Mouse (Mus musculus) bone marrow macrophage, adult 2 months (primary cell): ENCODE results near the gene Slc25a28. TPM values are rescaled to one million over a fixed set of nuclear protein-coding genes. Genes with fewer than 3 reads are reported as not detected.
A peak's percentile ranks its signal among the peaks of the same experiment; 100 is the strongest.

Source experiments
- H3K27ac ChIP-seq: 2 replicates; pipeline ENCODE4 v1.5.1; 2012; ENCODE audit warnings: low read depth, low read length; ENCODE audit not compliant: insufficient read depth
- H3K4me1 ChIP-seq: 2 replicates; pipeline ENCODE4 v1.6.1; 2012; ENCODE audit warnings: low read length; ENCODE audit not compliant: control insufficient read depth, insufficient read depth
- H3K4me3 ChIP-seq: 2 replicates; pipeline ENCODE4 v1.5.1; 2012; ENCODE audit warnings: mild to moderate bottlenecking, low read length, moderate library complexity; ENCODE audit not compliant: insufficient read depth
- CTCF ChIP-seq: IDR thresholded peaks from 2 replicates; pipeline ENCODE4 v1.5.1; 2012; ENCODE audit warnings: low read depth, mild to moderate bottlenecking, low read length, moderate library complexity
- POLR2A ChIP-seq: IDR thresholded peaks from 2 replicates; pipeline ENCODE4 v1.6.1; 2012; ENCODE audit warnings: mild to moderate bottlenecking, low read depth, low read length, borderline replicate concordance
- polyA plus RNA-seq: library from polyadenylated mRNA; stranded (reverse); fragments of >200 nt; gene quantifications from 2 replicates; pipeline ENCODE4 v1.2.4, GENCODE M21; 2012; ENCODE audit not compliant: missing spikeins, insufficient read depth, insufficient read length

Slc25a28 gene
- polyA plus RNA-seq, 1 experiment: 40.1 TPM

- Histone ChIP-seq H3K27ac (no peak overlapping the region), H3K4me1 (peaks cover 8% of the 10 kb centered on the region), H3K4me3 (no peak overlapping the region)
- TF ChIP-seq CTCF (no peak), POLR2A (no peak)
Observed at GRCm38 (mm10) chr19:43704787-43705497, 30.3 kb upstream of the Slc25a28 start.

DNA sequence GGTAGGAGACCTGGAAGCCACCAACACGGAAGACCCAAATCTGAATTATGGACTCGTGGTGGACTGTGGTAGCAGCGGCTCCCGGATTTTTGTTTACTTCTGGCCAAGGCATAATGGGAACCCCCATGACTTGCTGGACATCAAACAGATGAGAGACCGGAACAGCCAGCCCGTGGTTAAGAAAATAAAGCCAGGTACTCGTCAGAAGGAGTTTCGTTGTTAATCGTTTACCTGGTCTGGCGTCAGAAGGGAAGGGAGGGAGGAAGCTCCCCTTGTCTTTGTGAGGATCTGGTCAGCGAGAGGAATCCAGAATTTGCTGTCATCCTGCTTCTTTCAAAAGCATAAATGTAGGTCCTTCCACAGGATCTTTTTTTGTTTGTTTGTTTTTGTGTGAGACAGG is 29.5 kb upstream of the Slc25a28 start:
- Histone ChIP-seq H3K4me3 (no peak overlapping the region), H3K27ac (no peak overlapping the region), H3K4me1 (peaks cover 3% of the 10 kb centered on the region)
- TF ChIP-seq CTCF (no peak), POLR2A (no peak)

DNA sequence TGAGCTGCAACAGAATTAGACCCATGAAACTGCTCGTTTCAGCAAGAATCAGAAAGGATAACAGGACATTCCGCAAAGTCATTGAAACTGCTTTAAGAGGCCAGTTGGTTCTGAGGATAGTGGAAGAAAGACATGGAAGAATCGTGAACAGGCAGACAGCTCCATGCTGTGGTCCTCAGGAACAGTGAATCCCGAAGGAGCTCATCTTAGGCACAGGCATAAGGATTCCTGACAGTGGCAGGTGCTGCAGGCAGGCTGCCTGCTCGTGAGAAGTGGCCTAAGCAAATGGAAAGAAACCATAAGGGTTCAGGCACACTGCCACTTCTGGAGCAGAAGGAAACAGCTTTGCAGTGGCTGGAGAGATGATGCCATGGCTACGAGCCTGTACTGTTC is 25.1 kb upstream of the Slc25a28 start:
- Histone ChIP-seq H3K27ac (no peak overlapping the region), H3K4me1 (peaks cover 15% of the 10 kb centered on the region), H3K4me3 (no peak overlapping the region)
- TF ChIP-seq POLR2A (no peak), CTCF (no peak)

GRCm38 (mm10) chr19:43699021-43699762 is 24.5 kb upstream of the Slc25a28 start:
- Histone ChIP-seq H3K4me1 (peaks cover 15% of the 10 kb centered on the region), H3K4me3 (no peak overlapping the region), H3K27ac (no peak overlapping the region)
- TF ChIP-seq POLR2A: no peak
- TF ChIP-seq CTCF: no peak

DNA sequence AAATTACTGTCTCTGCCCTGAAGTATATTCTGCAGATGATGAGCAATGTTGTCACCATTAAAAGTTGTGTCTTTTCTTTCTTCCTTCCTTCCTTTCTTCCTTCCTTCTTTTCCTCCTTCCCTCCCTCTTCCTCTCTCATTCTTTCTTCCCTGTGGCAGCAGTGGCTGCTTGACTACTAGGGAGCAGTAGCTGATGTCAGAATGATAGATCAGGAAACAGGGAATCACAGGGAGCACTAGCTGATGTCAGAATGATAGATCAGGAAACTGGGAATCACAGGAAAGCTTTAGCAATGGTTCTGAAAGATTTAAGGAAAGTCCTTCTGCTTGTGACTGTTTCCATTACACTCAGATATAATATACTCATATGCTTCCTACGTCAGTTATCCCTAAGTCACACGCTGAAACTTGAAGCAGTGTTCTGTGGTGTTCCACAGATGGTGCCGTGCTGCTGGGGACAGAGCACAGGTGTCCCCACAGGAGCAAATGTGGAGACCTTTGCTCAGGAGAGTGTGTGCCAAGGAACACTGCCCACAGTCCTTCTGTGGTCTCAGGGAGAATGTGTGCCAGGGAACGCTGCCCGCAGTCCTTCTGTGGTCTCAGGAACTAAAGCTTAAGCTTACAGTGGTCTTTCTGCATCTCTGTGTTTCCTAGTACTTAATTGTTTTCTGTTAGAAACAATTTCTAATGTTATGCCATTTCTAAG is 23.1 kb upstream of the Slc25a28 start:
- Histone ChIP-seq H3K27ac (no peak overlapping the region), H3K4me3 (no peak overlapping the region), H3K4me1 (peaks cover 15% of the 10 kb centered on the region)
- TF ChIP-seq POLR2A (no peak), CTCF (no peak)

GRCm38 (mm10) chr19:43695514-43695964 is 20.9 kb upstream of the Slc25a28 start:
- H3K4me3 ChIP-seq: no peak overlapping the region
- H3K27ac ChIP-seq: peak overlapping the region; percentile 33
- peaks cover 15% of the 10 kb centered on the region for H3K4me1 ChIP-seq
- no peak for TF ChIP-seq CTCF
- TF ChIP-seq POLR2A: no peak

- no peak for TF ChIP-seq CTCF
- TF ChIP-seq POLR2A: no peak
- Histone ChIP-seq H3K27ac (no peak overlapping the region), H3K4me1 (peaks cover 15% of the 10 kb centered on the region), H3K4me3 (no peak overlapping the region)
Observed at GRCm38 (mm10) chr19:43692815-43693214, 18.1 kb upstream of the Slc25a28 start.

DNA sequence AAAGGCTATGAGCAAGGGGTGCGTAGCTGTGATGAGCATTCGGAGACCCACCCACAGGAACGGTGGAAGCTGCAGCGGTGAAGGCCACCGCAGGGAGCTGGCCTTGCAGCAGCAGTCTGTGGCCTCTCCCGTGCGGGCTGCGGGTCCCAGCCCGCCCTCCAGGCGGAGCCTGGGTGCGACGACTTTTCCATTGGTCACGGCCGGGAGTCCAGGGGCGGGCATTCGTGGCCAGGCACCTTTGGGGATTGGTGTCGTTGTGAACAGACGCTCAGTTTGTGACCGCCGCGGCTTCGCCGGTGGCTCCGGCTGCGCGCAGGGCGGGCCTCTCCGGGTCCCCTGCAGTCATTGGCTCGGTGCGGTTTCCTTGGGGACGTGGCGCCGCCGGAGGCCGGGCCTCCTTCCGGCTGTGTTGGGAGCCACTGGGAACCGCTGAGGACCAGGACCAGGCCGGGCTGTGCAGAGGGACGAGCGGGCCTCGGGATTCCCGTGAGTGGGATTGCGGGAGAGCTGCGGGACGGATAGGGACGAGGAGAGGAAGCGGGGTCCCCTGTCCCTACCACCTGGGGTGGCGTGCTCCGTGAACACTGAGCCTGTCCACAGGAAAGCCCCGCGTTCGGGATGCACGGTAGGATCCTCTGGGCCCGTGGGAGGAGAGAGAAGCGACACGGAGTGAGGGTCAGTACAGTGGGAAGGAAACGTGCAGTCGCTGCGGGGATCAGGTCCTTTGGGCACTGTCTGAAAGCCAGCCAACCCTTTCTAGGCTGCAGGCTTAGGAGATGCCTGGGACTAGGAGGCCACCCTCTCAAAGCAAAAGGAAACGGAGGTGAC is 15.0 kb upstream of the Slc25a28 start, which contains the start of gene Entpd7:
Entpd7 (plus strand) TSS at position 254 of the 828 bp plus-strand sequence.
- H3K4me1 ChIP-seq: no peaks in the 10 kb centered on the region
- peak within 1 kb of the TSS; percentile 97 for H3K4me3 ChIP-seq
- peak; percentile 63; the same call in 1 of the 2 replicates for TF ChIP-seq POLR2A
- no peak for TF ChIP-seq CTCF
- no peak within 1 kb of the TSS for H3K27ac ChIP-seq

DNA sequence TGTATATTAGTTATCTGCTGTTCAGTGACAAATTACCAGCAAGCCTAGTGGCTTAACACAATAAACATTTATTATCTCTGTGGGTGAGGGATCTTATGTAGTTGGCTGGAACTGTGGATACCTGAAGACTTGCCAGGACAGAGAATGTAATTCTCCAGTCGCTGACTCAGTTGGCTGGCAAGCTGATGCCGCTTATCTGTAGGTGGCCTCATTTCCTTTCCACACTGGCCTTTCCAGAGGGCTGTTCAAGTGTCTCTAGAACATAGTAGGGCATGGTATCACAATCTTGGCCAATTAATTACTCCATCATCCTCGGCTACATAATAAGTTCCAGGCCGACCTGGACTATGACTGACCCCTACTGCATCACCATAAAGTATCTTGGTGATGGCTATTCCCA is 6.9 kb upstream of the Slc25a28 start:
- Histone ChIP-seq H3K4me1 (peaks cover 27% of the 10 kb centered on the region), H3K4me3 (no peak overlapping the region), H3K27ac (no peak overlapping the region)
- TF ChIP-seq POLR2A (no peak), CTCF (no peak)
